Mouse (Mus musculus): ENCODE measurements around the gene Aen. TPM values are rescaled to one million over a fixed set of nuclear protein-coding genes. Genes with fewer than 3 reads are reported as not detected.

Aen gene
- polyA plus RNA-seq, 1 experiment from 2014 or later: 25.8 TPM

- Histone ChIP-seq H3K27ac (replicated peaks) (no peak overlapping the region), H3K36me3 (ENCODE audit: control insufficient read depth, insufficient read depth, low read length) (no peaks in the 10 kb centered on the region), H3K9ac (ENCODE audit: low read length) (no peak overlapping the region), H3K4me3 (ENCODE audit: low read depth, low read length) (no peak overlapping the region), H3K4me2 (replicated peaks; ENCODE audit: low read depth) (no peak overlapping the region), H3K4me1 (replicated peaks; ENCODE audit: control insufficient read depth, insufficient read depth) (no peaks in the 10 kb centered on the region), H3K27me3 (ENCODE audit: control insufficient read depth, insufficient read depth, low read length) (no peaks in the 10 kb centered on the region; the same call in 1 of the 2 replicates), H3K9me3 (ENCODE audit: control insufficient read depth, low read length) (no peaks in the 10 kb centered on the region)
- TF ChIP-seq CTCF (IDR thresholded peaks at IDR 0.05; ENCODE audit: low read depth) (no peak), EP300 (optimal IDR thresholded peaks at IDR 0.05) (no peak)
- DNase-seq (ENCODE audit: low spot score): no peak
- ATAC-seq (ENCODE audit: low FRiP score, low TSS enrichment): no peak
- 81% methylated on average over 5 of the region's 5 CpGs for WGBS
Observed at GRCm38 (mm10) chr7:78885404-78885803, 10.2 kb upstream of the Aen start.

DNA sequence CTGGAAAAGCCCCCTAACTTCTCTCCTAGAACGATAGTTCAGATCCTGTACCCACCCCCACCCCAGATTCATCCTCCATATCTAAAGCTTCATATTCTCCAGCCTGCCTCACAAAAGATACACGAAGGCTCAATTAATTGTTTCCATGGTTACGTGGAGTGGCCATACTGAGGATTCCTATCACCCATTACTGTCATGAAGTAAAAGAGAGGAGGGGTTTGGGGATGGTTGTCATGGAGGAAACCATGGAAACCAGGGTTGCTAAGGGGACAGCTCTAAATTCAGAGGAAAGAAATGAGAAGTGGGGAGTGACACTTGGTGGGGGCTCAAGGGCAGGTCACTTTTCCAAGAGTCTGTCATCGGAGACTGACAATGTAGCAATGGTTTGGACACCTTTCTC, 9.2 kb upstream of the Aen start:
- ATAC-seq (ENCODE audit: low FRiP score, low TSS enrichment) (no peak), DNase-seq (ENCODE audit: low spot score) (no peak)
- 75% methylated on average over 4 of the region's 4 CpGs for WGBS
- H3K27me3 ChIP-seq (ENCODE audit: control insufficient read depth, insufficient read depth, low read length): no peaks in the 10 kb centered on the region; the same call in 1 of the 2 replicates
- no peaks in the 10 kb centered on the region for H3K4me1 ChIP-seq (replicated peaks; ENCODE audit: control insufficient read depth, insufficient read depth)
- no peak overlapping the region for H3K4me2 ChIP-seq (replicated peaks; ENCODE audit: low read depth)
- no peaks in the 10 kb centered on the region for H3K9me3 ChIP-seq (ENCODE audit: control insufficient read depth, low read length)
- no peaks in the 10 kb centered on the region for H3K36me3 ChIP-seq (ENCODE audit: control insufficient read depth, insufficient read depth, low read length)
- H3K27ac ChIP-seq (replicated peaks): no peak overlapping the region
- no peak overlapping the region for H3K4me3 ChIP-seq (ENCODE audit: low read depth, low read length)
- TF ChIP-seq CTCF (IDR thresholded peaks at IDR 0.05; ENCODE audit: low read depth): no peak
- TF ChIP-seq EP300 (optimal IDR thresholded peaks at IDR 0.05): no peak
- no peak overlapping the region for H3K9ac ChIP-seq (ENCODE audit: low read length)

GRCm38 (mm10) chr7:78887431-78887842, 8.2 kb upstream of the Aen start:
- Histone ChIP-seq H3K4me3 (ENCODE audit: low read depth, low read length) (no peak overlapping the region), H3K36me3 (ENCODE audit: control insufficient read depth, insufficient read depth, low read length) (no peaks in the 10 kb centered on the region), H3K27me3 (ENCODE audit: control insufficient read depth, insufficient read depth, low read length) (no peaks in the 10 kb centered on the region; the same call in 1 of the 2 replicates), H3K9me3 (ENCODE audit: control insufficient read depth, low read length) (no peaks in the 10 kb centered on the region), H3K27ac (replicated peaks) (no peak overlapping the region), H3K9ac (ENCODE audit: low read length) (no peak overlapping the region), H3K4me1 (replicated peaks; ENCODE audit: control insufficient read depth, insufficient read depth) (no peaks in the 10 kb centered on the region), H3K4me2 (replicated peaks; ENCODE audit: low read depth) (no peak overlapping the region)
- TF ChIP-seq EP300 (optimal IDR thresholded peaks at IDR 0.05): no peak
- TF ChIP-seq CTCF (IDR thresholded peaks at IDR 0.05; ENCODE audit: low read depth): no peak
- no peak for DNase-seq (ENCODE audit: low spot score)
- 64% methylated on average over 9 of the region's 9 CpGs for WGBS
- ATAC-seq (ENCODE audit: low FRiP score, low TSS enrichment): no peak

- Histone ChIP-seq H3K4me1 (replicated peaks; ENCODE audit: control insufficient read depth, insufficient read depth) (no peaks in the 10 kb centered on the region), H3K27ac (replicated peaks) (no peak overlapping the region), H3K4me3 (ENCODE audit: low read depth, low read length) (no peak overlapping the region), H3K9me3 (ENCODE audit: control insufficient read depth, low read length) (no peaks in the 10 kb centered on the region), H3K4me2 (replicated peaks; ENCODE audit: low read depth) (no peak overlapping the region), H3K36me3 (ENCODE audit: control insufficient read depth, insufficient read depth, low read length) (no peaks in the 10 kb centered on the region), H3K27me3 (ENCODE audit: control insufficient read depth, insufficient read depth, low read length) (no peaks in the 10 kb centered on the region), H3K9ac (ENCODE audit: low read length) (no peak overlapping the region)
- WGBS: 4% methylated on average over 16 of the region's 16 CpGs
- TF ChIP-seq EP300 (optimal IDR thresholded peaks at IDR 0.05): no peak
- TF ChIP-seq CTCF (IDR thresholded peaks at IDR 0.05; ENCODE audit: low read depth): peak; percentile 98
- no peak for ATAC-seq (ENCODE audit: low FRiP score, low TSS enrichment)
- DNase-seq (ENCODE audit: low spot score): peak; percentile 89
Observed at GRCm38 (mm10) chr7:78890641-78891040, 5.0 kb upstream of the Aen start.

GRCm38 (mm10) chr7:78893917-78894316, 1.7 kb upstream of the Aen start:
- ATAC-seq (ENCODE audit: low FRiP score, low TSS enrichment): no peak
- Histone ChIP-seq H3K27ac (replicated peaks) (no peak overlapping the region), H3K9ac (ENCODE audit: low read length) (no peak overlapping the region), H3K27me3 (ENCODE audit: control insufficient read depth, insufficient read depth, low read length) (no peaks in the 10 kb centered on the region), H3K4me3 (ENCODE audit: low read depth, low read length) (no peak overlapping the region), H3K9me3 (ENCODE audit: control insufficient read depth, low read length) (no peaks in the 10 kb centered on the region), H3K36me3 (ENCODE audit: control insufficient read depth, insufficient read depth, low read length) (no peaks in the 10 kb centered on the region), H3K4me1 (replicated peaks; ENCODE audit: control insufficient read depth, insufficient read depth) (no peaks in the 10 kb centered on the region; the same call in 1 of the 2 replicates), H3K4me2 (replicated peaks; ENCODE audit: low read depth) (no peak overlapping the region)
- DNase-seq (ENCODE audit: low spot score): no peak
- TF ChIP-seq CTCF (IDR thresholded peaks at IDR 0.05; ENCODE audit: low read depth): no peak
- 86% methylated on average over 10 of the region's 10 CpGs for WGBS

- no peak for DNase-seq (ENCODE audit: low spot score)
- 56% methylated on average over 13 of the region's 13 CpGs for WGBS
- H3K36me3 ChIP-seq (ENCODE audit: control insufficient read depth, insufficient read depth, low read length): no peaks in the 10 kb centered on the region
- TF ChIP-seq EP300 (optimal IDR thresholded peaks at IDR 0.05): no peak
- no peak for TF ChIP-seq CTCF (IDR thresholded peaks at IDR 0.05; ENCODE audit: low read depth)
- H3K9me3 ChIP-seq (ENCODE audit: control insufficient read depth, low read length): no peaks in the 10 kb centered on the region
- no peak overlapping the region for H3K9ac ChIP-seq (ENCODE audit: low read length)
- no peak overlapping the region for H3K27ac ChIP-seq (replicated peaks)
- peak overlapping the region; percentile 88 for H3K4me2 ChIP-seq (replicated peaks; ENCODE audit: low read depth)
- ATAC-seq (ENCODE audit: low FRiP score, low TSS enrichment): no peak
- H3K4me1 ChIP-seq (replicated peaks; ENCODE audit: control insufficient read depth, insufficient read depth): no peaks in the 10 kb centered on the region; the same call in 1 of the 2 replicates
- no peaks in the 10 kb centered on the region for H3K27me3 ChIP-seq (ENCODE audit: control insufficient read depth, insufficient read depth, low read length)
- peak overlapping the region; percentile 83 for H3K4me3 ChIP-seq (ENCODE audit: low read depth, low read length)
Observed at GRCm38 (mm10) chr7:78895021-78895652, 517 bp upstream of the Aen start.
